Mouse (Mus musculus): ENCODE measurements around the gene Pm20d1. TPM values are rescaled to one million over a fixed set of nuclear protein-coding genes. Genes with fewer than 3 reads are reported as not detected.

Gene Pm20d1
- polyA plus RNA-seq, 1 experiment from 2014 or later, result 0.20 TPM

- H3K36me3 ChIP-seq (ENCODE audit: control insufficient read depth, insufficient read depth, low read length), result no peaks in the 10 kb centered on the region
- DNase-seq, result no peak
- no peak overlapping the region for H3K4me2 ChIP-seq (ENCODE audit: low read length)
- WGBS, result 95% methylated on average over 6 of the region's 6 CpGs
- no peaks in the 10 kb centered on the region for H3K9me3 ChIP-seq (ENCODE audit: control insufficient read depth, low read length)
- no peak overlapping the region for H3K4me3 ChIP-seq (replicated peaks; ENCODE audit: low read depth, low read length)
- no peak overlapping the region for H3K9ac ChIP-seq (replicated peaks; ENCODE audit: low read length)
- H3K4me1 ChIP-seq (ENCODE audit: control insufficient read depth, insufficient read depth, low read length), result no peaks in the 10 kb centered on the region; the same call in 1 of the 2 replicates
- H3K27ac ChIP-seq (replicated peaks; ENCODE audit: low read depth, low read length), result no peak overlapping the region
- no peak for ATAC-seq (ENCODE audit: low FRiP score, low TSS enrichment)
- H3K27me3 ChIP-seq (ENCODE audit: control insufficient read depth, insufficient read depth, low read length), result no peaks in the 10 kb centered on the region
Observed at GRCm38 (mm10) chr1:131757211-131757610, 40.0 kb upstream of the Pm20d1 start.

- ATAC-seq (ENCODE audit: low FRiP score, low TSS enrichment), result no peak
- no peak overlapping the region for H3K27ac ChIP-seq (replicated peaks; ENCODE audit: low read depth, low read length)
- no peak overlapping the region for H3K4me2 ChIP-seq (ENCODE audit: low read length)
- no peak overlapping the region for H3K9ac ChIP-seq (replicated peaks; ENCODE audit: low read length)
- no peak for DNase-seq
- 28% methylated on average over 7 of the region's 7 CpGs for WGBS
- H3K36me3 ChIP-seq (ENCODE audit: control insufficient read depth, insufficient read depth, low read length), result no peaks in the 10 kb centered on the region
- no peaks in the 10 kb centered on the region for H3K27me3 ChIP-seq (ENCODE audit: control insufficient read depth, insufficient read depth, low read length)
- H3K9me3 ChIP-seq (ENCODE audit: control insufficient read depth, low read length), result no peaks in the 10 kb centered on the region
- no peak overlapping the region for H3K4me3 ChIP-seq (replicated peaks; ENCODE audit: low read depth, low read length)
- H3K4me1 ChIP-seq (ENCODE audit: control insufficient read depth, insufficient read depth, low read length), result no peaks in the 10 kb centered on the region; the same call in 1 of the 2 replicates
Observed at GRCm38 (mm10) chr1:131758796-131759195, 38.4 kb upstream of the Pm20d1 start.

DNA sequence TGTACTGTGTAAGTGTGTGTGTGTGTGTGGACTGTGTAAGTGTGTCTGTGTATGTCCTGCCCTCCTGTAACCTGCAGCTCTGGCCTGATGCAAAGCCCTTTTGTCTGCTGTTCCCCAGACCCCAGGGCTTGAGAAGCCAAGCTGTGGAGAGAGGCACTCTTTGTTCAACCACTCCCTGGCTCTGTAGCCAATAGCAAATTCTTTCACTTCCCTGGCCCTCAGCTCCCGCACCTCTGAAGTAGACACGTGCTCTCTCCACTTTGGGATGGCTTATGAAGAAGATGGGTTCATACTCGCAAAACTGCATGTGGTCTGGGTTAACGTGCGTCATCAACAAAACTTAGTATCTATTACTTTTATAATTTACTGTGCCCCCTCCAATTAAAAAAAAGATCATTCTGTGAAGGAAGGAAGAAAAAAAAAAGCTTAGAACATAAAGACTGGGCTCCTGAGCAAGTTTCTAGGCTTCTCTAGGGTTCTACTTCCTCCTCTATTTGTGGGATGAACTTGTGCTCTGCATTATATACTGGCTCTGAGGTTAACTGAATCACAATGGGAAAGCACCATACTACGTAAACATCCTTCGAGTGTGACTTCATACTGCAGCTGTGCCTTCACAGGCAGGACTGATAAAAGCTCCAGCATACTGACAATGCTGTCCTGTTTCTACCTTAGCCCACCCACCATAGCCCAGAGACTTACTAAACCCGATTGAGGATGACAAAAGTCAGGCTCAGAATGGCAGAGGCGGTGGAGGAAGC is 37.3 kb upstream of the Pm20d1 start:
- no peak overlapping the region for H3K27ac ChIP-seq (replicated peaks; ENCODE audit: low read depth, low read length)
- no peak for ATAC-seq (ENCODE audit: low FRiP score, low TSS enrichment)
- no peak overlapping the region for H3K4me2 ChIP-seq (ENCODE audit: low read length)
- no peak overlapping the region for H3K4me3 ChIP-seq (replicated peaks; ENCODE audit: low read depth, low read length)
- H3K27me3 ChIP-seq (ENCODE audit: control insufficient read depth, insufficient read depth, low read length), result no peaks in the 10 kb centered on the region
- no peak for DNase-seq
- WGBS, result 70% methylated on average over 9 of the region's 9 CpGs
- no peaks in the 10 kb centered on the region for H3K9me3 ChIP-seq (ENCODE audit: control insufficient read depth, low read length)
- H3K4me1 ChIP-seq (ENCODE audit: control insufficient read depth, insufficient read depth, low read length), result no peaks in the 10 kb centered on the region; the same call in 1 of the 2 replicates
- H3K9ac ChIP-seq (replicated peaks; ENCODE audit: low read length), result no peak overlapping the region
- no peaks in the 10 kb centered on the region for H3K36me3 ChIP-seq (ENCODE audit: control insufficient read depth, insufficient read depth, low read length)

GRCm38 (mm10) chr1:131760428-131760820 is 36.8 kb upstream of the Pm20d1 start:
- H3K4me3 ChIP-seq (replicated peaks; ENCODE audit: low read depth, low read length), result no peak overlapping the region
- WGBS, result 89% methylated on average over 3 of the region's 3 CpGs

DNA sequence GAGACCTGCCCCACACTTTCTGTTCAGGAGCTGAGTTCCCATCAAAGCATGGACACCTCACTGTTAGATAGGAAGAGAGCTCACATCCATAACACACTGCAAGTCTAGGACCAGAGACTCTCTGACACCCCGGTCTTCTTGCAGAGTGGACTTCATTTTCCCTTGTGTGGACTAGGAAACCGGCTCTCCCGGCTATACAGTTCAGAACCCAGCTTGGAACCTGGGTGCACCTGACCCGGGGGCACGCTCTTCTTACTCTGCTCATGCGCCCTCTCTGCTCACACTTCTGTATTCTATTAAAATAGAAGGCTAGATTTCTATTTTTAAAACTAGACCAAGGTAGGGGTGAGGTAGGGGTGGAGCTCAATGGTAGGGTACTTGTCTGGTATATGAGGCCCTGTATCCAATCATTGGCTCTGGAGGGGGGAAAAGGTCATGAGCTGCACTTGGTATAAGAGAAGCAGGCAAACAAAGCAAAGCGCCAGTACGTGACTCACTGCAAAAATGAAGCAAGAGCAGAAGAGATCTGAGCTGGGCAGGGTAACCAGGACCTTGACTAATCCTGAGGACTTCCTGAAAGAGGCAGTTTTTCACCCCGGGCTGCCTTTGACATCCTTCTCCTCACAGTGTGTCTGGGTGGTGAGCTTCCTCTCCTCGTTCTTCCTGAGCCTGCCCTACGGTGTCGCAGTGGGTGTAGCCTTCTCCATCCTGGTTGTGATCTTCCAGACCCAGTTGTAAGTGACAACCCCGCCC is 35.9 kb upstream of the Pm20d1 start:
- WGBS, result 90% methylated on average over 13 of the region's 13 CpGs
- H3K4me2 ChIP-seq (ENCODE audit: low read length), result no peak overlapping the region
- DNase-seq (no peak), ATAC-seq (ENCODE audit: low FRiP score, low TSS enrichment) (no peak)
- no peaks in the 10 kb centered on the region for H3K27me3 ChIP-seq (ENCODE audit: control insufficient read depth, insufficient read depth, low read length)
- H3K4me3 ChIP-seq (replicated peaks; ENCODE audit: low read depth, low read length), result no peak overlapping the region
- no peaks in the 10 kb centered on the region for H3K9me3 ChIP-seq (ENCODE audit: control insufficient read depth, low read length)
- H3K36me3 ChIP-seq (ENCODE audit: control insufficient read depth, insufficient read depth, low read length), result no peaks in the 10 kb centered on the region
- no peaks in the 10 kb centered on the region; the same call in 1 of the 2 replicates for H3K4me1 ChIP-seq (ENCODE audit: control insufficient read depth, insufficient read depth, low read length)
- H3K9ac ChIP-seq (replicated peaks; ENCODE audit: low read length), result no peak overlapping the region
- H3K27ac ChIP-seq (replicated peaks; ENCODE audit: low read depth, low read length), result no peak overlapping the region

More at GRCm38 (mm10) chr1:131760428-131760820, 36.8 kb upstream of the Pm20d1 start:
- Histone ChIP-seq H3K4me2 (ENCODE audit: low read length) (no peak overlapping the region), H3K36me3 (ENCODE audit: control insufficient read depth, insufficient read depth, low read length) (no peaks in the 10 kb centered on the region), H3K27ac (replicated peaks; ENCODE audit: low read depth, low read length) (no peak overlapping the region), H3K27me3 (ENCODE audit: control insufficient read depth, insufficient read depth, low read length) (no peaks in the 10 kb centered on the region), H3K9ac (replicated peaks; ENCODE audit: low read length) (no peak overlapping the region), H3K9me3 (ENCODE audit: control insufficient read depth, low read length) (no peaks in the 10 kb centered on the region), H3K4me1 (ENCODE audit: control insufficient read depth, insufficient read depth, low read length) (no peaks in the 10 kb centered on the region; the same call in 1 of the 2 replicates)
- DNase-seq (no peak), ATAC-seq (ENCODE audit: low FRiP score, low TSS enrichment) (no peak)

- DNase-seq, result no peak
- 58% methylated on average over 9 of the region's 9 CpGs for WGBS
- no peak overlapping the region for H3K9ac ChIP-seq (replicated peaks; ENCODE audit: low read length)
- no peak overlapping the region for H3K27ac ChIP-seq (replicated peaks; ENCODE audit: low read depth, low read length)
- no peaks in the 10 kb centered on the region for H3K36me3 ChIP-seq (ENCODE audit: control insufficient read depth, insufficient read depth, low read length)
- no peaks in the 10 kb centered on the region; the same call in 1 of the 2 replicates for H3K4me1 ChIP-seq (ENCODE audit: control insufficient read depth, insufficient read depth, low read length)
- ATAC-seq (ENCODE audit: low FRiP score, low TSS enrichment), result no peak
- no peak overlapping the region for H3K4me3 ChIP-seq (replicated peaks; ENCODE audit: low read depth, low read length)
- no peaks in the 10 kb centered on the region for H3K9me3 ChIP-seq (ENCODE audit: control insufficient read depth, low read length)
- H3K4me2 ChIP-seq (ENCODE audit: low read length), result no peak overlapping the region
- no peaks in the 10 kb centered on the region for H3K27me3 ChIP-seq (ENCODE audit: control insufficient read depth, insufficient read depth, low read length)
Observed at GRCm38 (mm10) chr1:131763683-131764082, 33.5 kb upstream of the Pm20d1 start.

- no peaks in the 10 kb centered on the region for H3K27me3 ChIP-seq (ENCODE audit: control insufficient read depth, insufficient read depth, low read length)
- DNase-seq (no peak), ATAC-seq (ENCODE audit: low FRiP score, low TSS enrichment) (no peak)
- H3K27ac ChIP-seq (replicated peaks; ENCODE audit: low read depth, low read length), result no peak overlapping the region
- H3K36me3 ChIP-seq (ENCODE audit: control insufficient read depth, insufficient read depth, low read length), result no peaks in the 10 kb centered on the region
- H3K4me3 ChIP-seq (replicated peaks; ENCODE audit: low read depth, low read length), result no peak overlapping the region
- H3K9me3 ChIP-seq (ENCODE audit: control insufficient read depth, low read length), result no peaks in the 10 kb centered on the region
- H3K4me1 ChIP-seq (ENCODE audit: control insufficient read depth, insufficient read depth, low read length), result no peaks in the 10 kb centered on the region
- WGBS, result 62% methylated on average over 8 of the region's 8 CpGs
- no peak overlapping the region for H3K9ac ChIP-seq (replicated peaks; ENCODE audit: low read length)
- no peak overlapping the region for H3K4me2 ChIP-seq (ENCODE audit: low read length)
Observed at GRCm38 (mm10) chr1:131764581-131765338, 32.4 kb upstream of the Pm20d1 start.

GRCm38 (mm10) chr1:131765357-131766001 is 31.7 kb upstream of the Pm20d1 start:
- Histone ChIP-seq H3K27me3 (ENCODE audit: control insufficient read depth, insufficient read depth, low read length) (no peaks in the 10 kb centered on the region), H3K27ac (replicated peaks; ENCODE audit: low read depth, low read length) (no peak overlapping the region), H3K36me3 (ENCODE audit: control insufficient read depth, insufficient read depth, low read length) (no peaks in the 10 kb centered on the region), H3K9ac (replicated peaks; ENCODE audit: low read length) (no peak overlapping the region), H3K9me3 (ENCODE audit: control insufficient read depth, low read length) (no peaks in the 10 kb centered on the region), H3K4me2 (ENCODE audit: low read length) (no peak overlapping the region; the same call in 1 of the 2 replicates), H3K4me3 (replicated peaks; ENCODE audit: low read depth, low read length) (no peak overlapping the region), H3K4me1 (ENCODE audit: control insufficient read depth, insufficient read depth, low read length) (no peaks in the 10 kb centered on the region)
- DNase-seq (peak; percentile 86), ATAC-seq (ENCODE audit: low FRiP score, low TSS enrichment) (peak; percentile 67)
- WGBS, result 14% methylated on average over 11 of the region's 11 CpGs
